Mouse (Mus musculus): ENCODE measurements around the gene Phkb. TPM values are rescaled to one million over a fixed set of nuclear protein-coding genes. Genes with fewer than 3 reads are reported as not detected.

Phkb gene
- polyA plus RNA-seq, 1 experiment from 2014 or later: 59.9 TPM

DNA sequence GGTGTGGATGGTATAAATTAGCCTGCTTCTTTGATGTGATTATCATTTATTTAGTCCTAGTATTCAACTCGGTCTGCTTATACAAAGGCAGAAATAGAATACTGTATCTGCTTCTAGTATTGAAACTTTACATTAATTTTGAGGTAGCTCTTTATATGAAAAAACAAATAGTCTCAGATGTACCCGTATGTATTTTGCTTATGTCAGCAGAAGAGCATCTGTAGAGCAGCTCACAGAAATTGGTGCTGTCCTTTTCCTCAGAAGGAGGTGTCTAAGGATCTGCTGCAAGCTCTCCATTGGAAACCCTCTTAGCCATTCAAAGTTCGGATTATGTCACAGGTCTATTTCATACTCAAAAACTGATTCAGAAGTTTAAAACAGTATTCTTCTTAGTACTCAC, 210.1 kb downstream of the Phkb start:
- no peak overlapping the region for H3K4me3 ChIP-seq (ENCODE audit: control insufficient read depth in 1 of 2, insufficient read depth in 1 of 2, low read depth in 1 of 2, low read length in 2 of 2)
- no peak overlapping the region for H3K4me2 ChIP-seq (ENCODE audit: low read length)
- WGBS: 79% methylated on average over 3 of the region's 3 CpGs
- no peaks in the 10 kb centered on the region for H3K9me3 ChIP-seq (ENCODE audit: control insufficient read depth, low read length)
- H3K9ac ChIP-seq (ENCODE audit: low read length): no peak overlapping the region
- ATAC-seq (ENCODE audit: insufficient number of reproducible peaks, insufficient read depth, low FRiP score, low read depth): no peak
- no peaks in the 10 kb centered on the region; the same call in 1 of the 2 replicates for H3K36me3 ChIP-seq (ENCODE audit: control insufficient read depth, insufficient read depth, low read length)
- no peaks in the 10 kb centered on the region for H3K4me1 ChIP-seq (ENCODE audit: control insufficient read depth in 2 of 2, insufficient read depth in 2 of 2, low read length in 2 of 2)
- H3K27me3 ChIP-seq (ENCODE audit: control insufficient read depth, insufficient read depth, low read length): no peaks in the 10 kb centered on the region
- no peak overlapping the region for H3K27ac ChIP-seq (replicated peaks in 1 of 2; ENCODE audit: control insufficient read depth in 1 of 2, insufficient read depth in 1 of 2, low read depth in 2 of 2, low read length in 2 of 2)

DNA sequence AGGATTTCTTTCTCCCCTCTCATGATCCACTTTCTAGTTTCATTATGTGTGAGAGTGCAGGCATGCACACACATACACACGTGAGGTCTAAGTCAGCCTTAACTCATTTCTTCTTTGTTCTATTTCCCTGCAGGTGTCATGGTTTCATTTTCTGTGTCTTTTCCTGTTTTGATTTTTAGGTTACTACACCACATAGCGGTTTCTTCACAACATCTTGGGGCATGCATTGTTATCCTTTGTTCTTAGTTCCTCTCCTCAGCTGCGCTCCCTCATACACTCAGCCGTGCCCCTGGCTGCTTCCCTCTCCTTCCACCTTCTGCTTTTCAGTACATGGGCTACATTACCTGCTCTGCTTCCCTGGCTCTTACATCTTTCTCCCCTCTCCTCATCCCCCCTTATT, 211.2 kb downstream of the Phkb start:
- H3K9me3 ChIP-seq (ENCODE audit: control insufficient read depth, low read length): no peaks in the 10 kb centered on the region
- no peak overlapping the region for H3K27ac ChIP-seq (replicated peaks in 1 of 2; ENCODE audit: control insufficient read depth in 1 of 2, insufficient read depth in 1 of 2, low read depth in 2 of 2, low read length in 2 of 2)
- 84% methylated on average over 4 of the region's 4 CpGs for whole genome bisulfite sequencing
- H3K36me3 ChIP-seq (ENCODE audit: control insufficient read depth, insufficient read depth, low read length): peaks cover 6% of the 10 kb centered on the region
- no peak for ATAC-seq (ENCODE audit: insufficient number of reproducible peaks, insufficient read depth, low FRiP score, low read depth)
- no peak overlapping the region for H3K4me3 ChIP-seq (ENCODE audit: control insufficient read depth in 1 of 2, insufficient read depth in 1 of 2, low read depth in 1 of 2, low read length in 2 of 2)
- no peak overlapping the region for H3K4me2 ChIP-seq (ENCODE audit: low read length)
- H3K4me1 ChIP-seq (ENCODE audit: control insufficient read depth in 2 of 2, insufficient read depth in 2 of 2, low read length in 2 of 2): no peaks in the 10 kb centered on the region
- H3K9ac ChIP-seq (ENCODE audit: low read length): no peak overlapping the region
- H3K27me3 ChIP-seq (ENCODE audit: control insufficient read depth, insufficient read depth, low read length): no peaks in the 10 kb centered on the region

DNA sequence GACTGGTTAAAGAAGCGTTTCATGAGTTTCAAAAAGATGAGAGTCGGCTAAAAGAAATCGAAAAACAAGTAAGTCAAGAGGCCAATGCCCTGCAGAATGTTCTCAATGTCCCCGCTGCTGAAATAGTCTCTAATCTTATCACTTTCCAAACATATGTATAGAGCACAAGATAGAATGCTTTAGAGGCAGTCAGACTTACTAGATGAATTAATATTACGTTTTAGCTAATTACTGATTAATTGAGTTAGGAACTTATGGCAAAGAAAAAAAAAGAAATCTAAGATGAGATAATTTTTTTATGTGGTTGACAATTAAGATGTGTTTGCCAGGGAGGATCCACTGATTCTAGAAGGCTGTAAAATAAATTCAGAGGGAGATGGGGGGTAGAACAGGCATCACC, 217.9 kb downstream of the Phkb start:
- Histone ChIP-seq H3K4me2 (ENCODE audit: low read length) (no peak overlapping the region), H3K9me3 (ENCODE audit: control insufficient read depth, low read length) (no peaks in the 10 kb centered on the region), H3K36me3 (ENCODE audit: control insufficient read depth, insufficient read depth, low read length) (peaks cover 41% of the 10 kb centered on the region), H3K27ac (replicated peaks in 1 of 2; ENCODE audit: control insufficient read depth in 1 of 2, insufficient read depth in 1 of 2, low read depth in 2 of 2, low read length in 2 of 2) (no peak overlapping the region), H3K9ac (ENCODE audit: low read length) (no peak overlapping the region), H3K27me3 (ENCODE audit: control insufficient read depth, insufficient read depth, low read length) (no peaks in the 10 kb centered on the region), H3K4me1 (ENCODE audit: control insufficient read depth in 2 of 2, insufficient read depth in 2 of 2, low read length in 2 of 2) (no peaks in the 10 kb centered on the region), H3K4me3 (ENCODE audit: control insufficient read depth in 1 of 2, insufficient read depth in 1 of 2, low read depth in 1 of 2, low read length in 2 of 2) (no peak overlapping the region)
- no peak for ATAC-seq (ENCODE audit: insufficient number of reproducible peaks, insufficient read depth, low FRiP score, low read depth)
- WGBS: 63% methylated on average over 5 of the region's 5 CpGs

DNA sequence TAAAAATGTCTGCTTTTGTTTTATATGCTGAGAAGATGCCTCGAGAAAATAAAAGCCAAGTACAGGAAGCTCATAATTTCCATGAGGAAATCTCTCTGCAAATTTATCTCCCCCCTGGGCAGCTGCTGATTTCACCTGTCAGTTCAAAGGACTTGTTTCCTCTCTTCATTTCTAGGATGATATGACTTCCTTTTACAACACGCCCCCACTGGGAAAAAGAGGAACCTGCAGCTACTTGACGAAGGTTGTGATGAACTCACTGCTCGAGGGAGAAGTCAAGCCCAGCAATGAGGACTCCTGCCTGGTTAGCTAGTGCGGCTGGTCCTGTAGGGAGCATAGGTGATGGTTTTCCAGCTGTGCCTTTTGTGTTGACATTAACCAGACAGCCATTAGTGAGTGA, 218.4 kb downstream of the Phkb start:
- H3K4me1 ChIP-seq (ENCODE audit: control insufficient read depth in 2 of 2, insufficient read depth in 2 of 2, low read length in 2 of 2): no peaks in the 10 kb centered on the region
- WGBS: 53% methylated on average over 5 of the region's 5 CpGs
- H3K27ac ChIP-seq (replicated peaks in 1 of 2; ENCODE audit: control insufficient read depth in 1 of 2, insufficient read depth in 1 of 2, low read depth in 2 of 2, low read length in 2 of 2): no peak overlapping the region
- no peaks in the 10 kb centered on the region for H3K9me3 ChIP-seq (ENCODE audit: control insufficient read depth, low read length)
- H3K4me2 ChIP-seq (ENCODE audit: low read length): no peak overlapping the region
- H3K9ac ChIP-seq (ENCODE audit: low read length): no peak overlapping the region
- H3K4me3 ChIP-seq (ENCODE audit: control insufficient read depth in 1 of 2, insufficient read depth in 1 of 2, low read depth in 1 of 2, low read length in 2 of 2): no peak overlapping the region
- H3K36me3 ChIP-seq (ENCODE audit: control insufficient read depth, insufficient read depth, low read length): peaks cover 42% of the 10 kb centered on the region
- H3K27me3 ChIP-seq (ENCODE audit: control insufficient read depth, insufficient read depth, low read length): no peaks in the 10 kb centered on the region
- ATAC-seq (ENCODE audit: insufficient number of reproducible peaks, insufficient read depth, low FRiP score, low read depth): no peak

DNA sequence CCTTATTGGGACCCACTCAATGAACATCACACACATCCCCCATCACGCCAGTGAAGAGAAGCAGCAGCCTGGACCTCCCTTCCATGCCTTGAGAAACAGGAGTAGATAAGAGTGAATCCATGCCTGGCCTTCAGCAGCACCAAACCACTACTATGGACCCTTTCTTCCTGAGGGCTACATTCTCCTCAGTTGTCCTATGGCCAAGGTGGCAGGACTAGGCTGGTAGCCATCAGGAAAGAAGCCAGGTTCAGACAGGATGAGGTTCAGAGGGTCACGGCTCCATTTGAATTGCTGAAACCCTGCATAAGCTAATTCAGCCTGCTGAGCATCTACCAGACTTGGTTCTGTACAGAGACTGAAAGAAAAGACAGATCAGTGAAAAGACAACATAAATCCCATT, 222.7 kb downstream of the Phkb start:
- no peak for ATAC-seq (ENCODE audit: insufficient number of reproducible peaks, insufficient read depth, low FRiP score, low read depth)
- WGBS: 80% methylated on average over 2 of the region's 2 CpGs
- no peaks in the 10 kb centered on the region for H3K9me3 ChIP-seq (ENCODE audit: control insufficient read depth, low read length)
- H3K4me3 ChIP-seq (ENCODE audit: control insufficient read depth in 1 of 2, insufficient read depth in 1 of 2, low read depth in 1 of 2, low read length in 2 of 2): no peak overlapping the region
- no peak overlapping the region for H3K4me2 ChIP-seq (ENCODE audit: low read length)
- no peaks in the 10 kb centered on the region for H3K27me3 ChIP-seq (ENCODE audit: control insufficient read depth, insufficient read depth, low read length)
- no peak overlapping the region for H3K9ac ChIP-seq (ENCODE audit: low read length)
- peaks cover 25% of the 10 kb centered on the region for H3K36me3 ChIP-seq (ENCODE audit: control insufficient read depth, insufficient read depth, low read length)
- no peak overlapping the region for H3K27ac ChIP-seq (replicated peaks in 1 of 2; ENCODE audit: control insufficient read depth in 1 of 2, insufficient read depth in 1 of 2, low read depth in 2 of 2, low read length in 2 of 2)
- no peaks in the 10 kb centered on the region for H3K4me1 ChIP-seq (ENCODE audit: control insufficient read depth in 2 of 2, insufficient read depth in 2 of 2, low read length in 2 of 2)

DNA sequence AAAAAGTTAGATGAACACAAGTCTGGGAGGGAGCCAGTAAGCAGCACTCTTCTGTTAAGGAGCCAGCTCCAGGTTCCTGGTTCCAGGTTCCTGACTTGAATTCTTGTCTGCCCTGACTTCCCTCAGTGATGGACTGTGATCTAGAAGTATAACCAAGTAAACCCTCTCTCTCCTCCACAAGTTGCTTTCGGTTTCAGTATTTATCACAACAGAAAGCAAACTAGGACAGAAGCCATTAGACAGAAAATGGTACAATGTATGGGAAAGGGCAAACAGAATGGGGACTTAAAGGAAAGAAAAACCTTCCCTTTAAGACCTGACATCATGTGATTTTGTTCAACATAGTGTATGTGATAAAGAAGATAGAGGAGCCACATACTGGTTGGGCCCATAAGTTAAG, 238.7 kb downstream of the Phkb start:
- no peak for ATAC-seq (ENCODE audit: insufficient number of reproducible peaks, insufficient read depth, low FRiP score, low read depth)
- no peak overlapping the region for H3K4me2 ChIP-seq (ENCODE audit: low read length)
- no peak overlapping the region for H3K9ac ChIP-seq (ENCODE audit: low read length)
- H3K4me3 ChIP-seq (ENCODE audit: control insufficient read depth in 1 of 2, insufficient read depth in 1 of 2, low read depth in 1 of 2, low read length in 2 of 2): no peak overlapping the region
- H3K9me3 ChIP-seq (ENCODE audit: control insufficient read depth, low read length): no peaks in the 10 kb centered on the region
- H3K27me3 ChIP-seq (ENCODE audit: control insufficient read depth, insufficient read depth, low read length): no peaks in the 10 kb centered on the region
- no peaks in the 10 kb centered on the region for H3K36me3 ChIP-seq (ENCODE audit: control insufficient read depth, insufficient read depth, low read length)
- no peaks in the 10 kb centered on the region; a peak in 1 of 4 replicates for H3K4me1 ChIP-seq (ENCODE audit: control insufficient read depth in 2 of 2, insufficient read depth in 2 of 2, low read length in 2 of 2)
- H3K27ac ChIP-seq (replicated peaks in 1 of 2; ENCODE audit: control insufficient read depth in 1 of 2, insufficient read depth in 1 of 2, low read depth in 2 of 2, low read length in 2 of 2): no peak overlapping the region
- WGBS: 85% methylated on average over 1 of the region's 1 CpGs

DNA sequence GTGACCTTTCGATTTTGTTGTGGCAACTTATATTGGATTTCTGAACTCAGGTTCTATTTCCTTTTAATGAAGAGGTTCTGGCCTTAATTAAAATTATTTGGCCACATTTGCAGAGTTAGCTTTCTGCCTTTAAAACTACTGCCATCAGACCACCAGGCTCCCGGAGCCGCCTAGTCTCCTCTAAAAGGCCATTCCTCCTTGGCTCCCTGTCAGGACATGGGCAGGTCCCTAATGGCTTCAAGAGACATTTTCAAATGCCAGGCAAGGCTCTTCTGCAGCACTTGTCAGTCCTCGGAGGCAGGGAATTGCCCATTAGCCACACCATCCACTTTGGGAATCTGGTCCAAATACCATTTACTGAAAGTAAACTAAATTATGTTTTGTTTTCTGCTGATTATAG, 242.6 kb downstream of the Phkb start:
- WGBS: 61% methylated on average over 4 of the region's 4 CpGs
- ATAC-seq (ENCODE audit: insufficient number of reproducible peaks, insufficient read depth, low FRiP score, low read depth): no peak
- H3K9ac ChIP-seq (ENCODE audit: low read length): no peak overlapping the region
- no peak overlapping the region for H3K27ac ChIP-seq (replicated peaks in 1 of 2; ENCODE audit: control insufficient read depth in 1 of 2, insufficient read depth in 1 of 2, low read depth in 2 of 2, low read length in 2 of 2)
- no peaks in the 10 kb centered on the region for H3K36me3 ChIP-seq (ENCODE audit: control insufficient read depth, insufficient read depth, low read length)
- H3K27me3 ChIP-seq (ENCODE audit: control insufficient read depth, insufficient read depth, low read length): no peaks in the 10 kb centered on the region
- no peak overlapping the region for H3K4me2 ChIP-seq (ENCODE audit: low read length)
- H3K4me3 ChIP-seq (ENCODE audit: control insufficient read depth in 1 of 2, insufficient read depth in 1 of 2, low read depth in 1 of 2, low read length in 2 of 2): no peak overlapping the region
- no peaks in the 10 kb centered on the region; a peak in 1 of 4 replicates for H3K4me1 ChIP-seq (ENCODE audit: control insufficient read depth in 2 of 2, insufficient read depth in 2 of 2, low read length in 2 of 2)
- H3K9me3 ChIP-seq (ENCODE audit: control insufficient read depth, low read length): no peaks in the 10 kb centered on the region

DNA sequence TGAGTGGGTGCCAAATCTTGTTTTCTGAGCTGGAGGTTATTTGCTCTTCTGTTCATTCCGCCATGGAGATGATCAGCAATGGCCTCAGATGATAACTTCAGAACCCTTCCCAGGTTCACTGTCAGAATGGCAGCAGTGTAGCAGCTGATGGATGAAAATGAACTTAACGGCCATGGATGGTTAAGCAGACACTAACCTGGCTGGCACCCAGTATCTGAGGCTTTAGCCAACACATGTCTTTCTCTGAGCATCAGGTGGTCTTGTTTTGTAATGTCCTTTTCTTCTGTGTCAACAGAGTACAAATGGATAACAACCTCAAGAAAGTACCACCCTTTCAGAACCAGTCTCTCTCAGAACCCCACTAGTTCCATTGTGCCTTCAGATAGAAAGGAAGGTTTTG, 246.0 kb downstream of the Phkb start:
- no peak for ATAC-seq (ENCODE audit: insufficient number of reproducible peaks, insufficient read depth, low FRiP score, low read depth)
- no peak overlapping the region for H3K9ac ChIP-seq (ENCODE audit: low read length)
- no peak overlapping the region for H3K4me2 ChIP-seq (ENCODE audit: low read length)
- no peaks in the 10 kb centered on the region for H3K9me3 ChIP-seq (ENCODE audit: control insufficient read depth, low read length)
- no peaks in the 10 kb centered on the region for H3K36me3 ChIP-seq (ENCODE audit: control insufficient read depth, insufficient read depth, low read length)
- 73% methylated on average over 2 of the region's 2 CpGs for WGBS
- H3K27me3 ChIP-seq (ENCODE audit: control insufficient read depth, insufficient read depth, low read length): no peaks in the 10 kb centered on the region
- H3K4me1 ChIP-seq (ENCODE audit: control insufficient read depth in 2 of 2, insufficient read depth in 2 of 2, low read length in 2 of 2): no peaks in the 10 kb centered on the region; a peak in 1 of 4 replicates
- no peak overlapping the region for H3K27ac ChIP-seq (replicated peaks in 1 of 2; ENCODE audit: control insufficient read depth in 1 of 2, insufficient read depth in 1 of 2, low read depth in 2 of 2, low read length in 2 of 2)
- no peak overlapping the region for H3K4me3 ChIP-seq (ENCODE audit: control insufficient read depth in 1 of 2, insufficient read depth in 1 of 2, low read depth in 1 of 2, low read length in 2 of 2)

All from heart, embryonic 14.5 days (tissue).